ENCODE assay signal across 29 mouse cellular contexts in genomic region chr7:71440330-71441240, GRCm38 (mm10).
DNase-seq lines count a peak whose midpoint lies in the region; ATAC-seq and TF ChIP-seq lines count a peak whose summit lies in the region.
"Had no signal": no experiment of that assay in that cellular context is flagged by ENCODE, and none has a peak within 500 bp of the region (broad histone marks: within the 10 kb centered on the region; RNA-seq: fewer than 3 reads in every experiment).

No protein-coding gene starts in this region.

- no peaks in the 10 kb centered on the region for H3K36me3 ChIP-seq in lung, embryonic 14.5 days (ENCODE audit: insufficient read depth)
- H3K36me3 ChIP-seq in embryonic facial prominence, embryonic 14.5 days (ENCODE audit: control insufficient read depth, insufficient read depth, low read length), result no peaks in the 10 kb centered on the region
- H3K36me3 ChIP-seq in liver, embryonic 12.5 days, result no peaks in the 10 kb centered on the region
- no peaks in the 10 kb centered on the region for H3K36me3 ChIP-seq in limb, embryonic 10.5 days
- H3K36me3 ChIP-seq: embryonic facial prominence, embryonic 15.5 days; heart, embryonic 10.5 days; hindbrain, embryonic 13.5 days; limb, embryonic 13.5 days; midbrain, embryonic 13.5 days; neural tube, embryonic 13.5 days had no signal

- no peak for TF ChIP-seq CTCF in lung, embryonic 14.5 days (IDR thresholded peaks at IDR 0.05; ENCODE audit: low read depth)
- no peak for TF ChIP-seq CTCF in lung, adult 2 months (IDR thresholded peaks at IDR 0.05; ENCODE audit: insufficient read depth, low read length)

- no peak for TF ChIP-seq POLR2A in lung, adult 2 months (IDR thresholded peaks at IDR 0.05; ENCODE audit: borderline replicate concordance, extremely low read depth, low read depth, low read length)

- WGBS in lung, embryonic 14.5 days, result 52% methylated on average over 11 of the region's 11 CpGs
- WGBS in lung, adult 2 months, result 69% methylated on average over 11 of the region's 11 CpGs
- WGBS in embryonic facial prominence, embryonic 14.5 days, result 47% methylated on average over 11 of the region's 11 CpGs
- 71% methylated on average over 11 of the region's 11 CpGs for WGBS in liver, embryonic 12.5 days (ENCODE audit: insufficient replicate concordance)
- WGBS in limb, embryonic 10.5 days, result 74% methylated on average over 11 of the region's 11 CpGs

- H3K27me3 ChIP-seq in lung, embryonic 14.5 days (ENCODE audit: insufficient read depth, low read length), result no peaks in the 10 kb centered on the region
- H3K27me3 ChIP-seq in embryonic facial prominence, embryonic 14.5 days (replicated peaks; ENCODE audit: control insufficient read depth, insufficient read depth, low read length), result no peaks in the 10 kb centered on the region
- no peaks in the 10 kb centered on the region for H3K27me3 ChIP-seq in liver, embryonic 12.5 days (replicated peaks)
- no peaks in the 10 kb centered on the region for H3K27me3 ChIP-seq in limb, embryonic 10.5 days (ENCODE audit: low read depth, poor library complexity, severe bottlenecking)
- H3K27me3 ChIP-seq: embryonic facial prominence, embryonic 15.5 days; forebrain, embryonic 13.5 days; hindbrain, embryonic 13.5 days; limb, embryonic 13.5 days; midbrain, embryonic 13.5 days; neural tube, embryonic 13.5 days had no signal

- H3K9me3 ChIP-seq in lung, embryonic 14.5 days (ENCODE audit: low read depth, low read length), result no peaks in the 10 kb centered on the region
- H3K9me3 ChIP-seq in embryonic facial prominence, embryonic 14.5 days (ENCODE audit: control insufficient read depth, low read length), result no peaks in the 10 kb centered on the region
- H3K9me3 ChIP-seq in liver, embryonic 12.5 days (replicated peaks), result no peaks in the 10 kb centered on the region
- no peaks in the 10 kb centered on the region for H3K9me3 ChIP-seq in limb, embryonic 10.5 days (replicated peaks)
- H3K9me3 ChIP-seq: embryonic facial prominence, embryonic 15.5 days; forebrain, embryonic 13.5 days; heart, embryonic 10.5 days; hindbrain, embryonic 13.5 days; limb, embryonic 13.5 days; midbrain, embryonic 13.5 days; neural tube, embryonic 13.5 days had no signal

- H3K4me1 ChIP-seq in lung, embryonic 14.5 days (ENCODE audit: insufficient read depth), result no peaks in the 10 kb centered on the region
- H3K4me1 ChIP-seq in lung, adult 2 months (ENCODE audit: control insufficient read depth, insufficient read depth, low read length), result peaks cover 3% of the 10 kb centered on the region; the same call in 1 of the 2 replicates
- peaks cover 4% of the 10 kb centered on the region; the same call in 1 of the 2 replicates for H3K4me1 ChIP-seq in embryonic facial prominence, embryonic 14.5 days (ENCODE audit: control insufficient read depth, insufficient read depth, low read length)
- no peaks in the 10 kb centered on the region for H3K4me1 ChIP-seq in liver, embryonic 12.5 days
- peaks cover 4% of the 10 kb centered on the region; the same call in 1 of the 2 replicates for H3K4me1 ChIP-seq in limb, embryonic 10.5 days
- H3K4me1 ChIP-seq: forebrain, embryonic 13.5 days; heart, embryonic 10.5 days; hindbrain, embryonic 13.5 days; limb, embryonic 13.5 days; midbrain, embryonic 13.5 days; neural tube, embryonic 13.5 days had no signal

- H3K9ac ChIP-seq in lung, embryonic 14.5 days, result no peak overlapping the region
- no peak overlapping the region for H3K9ac ChIP-seq in embryonic facial prominence, embryonic 14.5 days (ENCODE audit: low read depth, low read length)
- no peak overlapping the region for H3K9ac ChIP-seq in liver, embryonic 12.5 days
- H3K9ac ChIP-seq: embryonic facial prominence, embryonic 15.5 days; forebrain, embryonic 13.5 days; hindbrain, embryonic 13.5 days; limb, embryonic 13.5 days; liver, postnatal 0 days; midbrain, embryonic 13.5 days; neural tube, embryonic 13.5 days had no signal

- H3K27ac ChIP-seq in lung, embryonic 14.5 days (ENCODE audit: low read depth), result peak overlapping the region; percentile 47; the same call in 1 of the 2 replicates
- H3K27ac ChIP-seq in embryonic facial prominence, embryonic 14.5 days (replicated peaks; ENCODE audit: low read depth, low read length), result no peak overlapping the region
- no peak overlapping the region for H3K27ac ChIP-seq in liver, embryonic 12.5 days
- no peak overlapping the region for H3K27ac ChIP-seq in limb, embryonic 10.5 days
- H3K27ac ChIP-seq: embryonic facial prominence, embryonic 15.5 days; forebrain, embryonic 13.5 days; heart, embryonic 10.5 days; hindbrain, embryonic 13.5 days; limb, embryonic 13.5 days; midbrain, embryonic 13.5 days; neural tube, embryonic 13.5 days had no signal

- H3K4me3 ChIP-seq in lung, embryonic 14.5 days (ENCODE audit: low read depth, low read length), result no peak overlapping the region
- no peak overlapping the region for H3K4me3 ChIP-seq in lung, adult 2 months (replicated peaks; ENCODE audit: extremely low read depth, low read depth, low read length)
- no peak overlapping the region for H3K4me3 ChIP-seq in embryonic facial prominence, embryonic 14.5 days (ENCODE audit: low read depth, low read length)
- no peak overlapping the region for H3K4me3 ChIP-seq in liver, embryonic 12.5 days
- no peak overlapping the region for H3K4me3 ChIP-seq in limb, embryonic 10.5 days
- H3K4me3 ChIP-seq: embryonic facial prominence, embryonic 15.5 days; forebrain, embryonic 13.5 days; heart, embryonic 10.5 days; hindbrain, embryonic 13.5 days; limb, embryonic 13.5 days; midbrain, embryonic 13.5 days; neural tube, embryonic 13.5 days had no signal

- ATAC-seq in lung, embryonic 14.5 days (ENCODE audit: insufficient read depth), result peak; percentile 85
- ATAC-seq in embryonic facial prominence, embryonic 14.5 days (ENCODE audit: low read depth), result no peak
- ATAC-seq in granulocyte monocyte progenitor cell, adult 5-6 weeks (replicated peaks; ENCODE audit: poor library complexity, severe bottlenecking), result no peak
- ATAC-seq in liver, embryonic 12.5 days, result no peak
- ATAC-seq: forebrain, embryonic 13.5 days; intestine, postnatal 0 days; liver, postnatal 0 days; midbrain, embryonic 13.5 days had no signal

- DNase-seq in lung, embryonic 14.5 days, result peak; percentile 83
- DNase-seq in lung, adult 2 months, result no peak
- peak; percentile 55 for DNase-seq in embryonic facial prominence, embryonic 14.5 days (ENCODE audit: low spot score)
- DNase-seq in lung, postnatal 10 days, result peak; percentile 22
- DNase-seq in retina, postnatal 1 day, result peak; percentile 76
- no peak for DNase-seq in limb, embryonic 10.5 days (ENCODE audit: low spot score)
- DNase-seq: adrenal gland, postnatal 25 days; cerebellum, adult 18-20 months; cerebellum, postnatal 10 days; gastrocnemius, postnatal 14 days; heart, adult 11 months; heart, postnatal 36 days; kidney, adult 9 months; kidney, postnatal 14 days; liver, postnatal 0 days; spleen, adult 18-20 months; thymus, adult 2 months; thymus, postnatal 36 days had no signal

- no peak overlapping the region for H3K4me2 ChIP-seq in lung, embryonic 14.5 days
- no peak overlapping the region for H3K4me2 ChIP-seq in embryonic facial prominence, embryonic 14.5 days (ENCODE audit: low read depth, low read length)
- H3K4me2 ChIP-seq in liver, embryonic 12.5 days, result no peak overlapping the region
- H3K4me2 ChIP-seq: embryonic facial prominence, embryonic 15.5 days; forebrain, embryonic 13.5 days; hindbrain, embryonic 13.5 days; limb, embryonic 13.5 days; liver, embryonic 11.5 days; midbrain, embryonic 13.5 days; neural tube, embryonic 13.5 days had no signal

Comparison
In these comparisons a context has a peak if more than half of its experiments do, and no peak if none do; other contexts are left out.
1. DNase-seq: peak in lung, embryonic 14.5 days (single experiment), embryonic facial prominence, embryonic 14.5 days (single experiment), lung, postnatal 10 days (single experiment) and retina, postnatal 1 day (single experiment); none in lung, adult 2 months (single experiment) and limb, embryonic 10.5 days (single experiment).